Mouse (Mus musculus) heart, postnatal 0 days (tissue): ENCODE results near the gene Tmem234.

Experiments used
- CTCF ChIP-seq: IDR thresholded peaks from 2 replicates; pipeline ENCODE4 v1.5.1; 2016; ENCODE audit warnings: antibody characterized with exemption, control low read depth, low read depth
- EP300 ChIP-seq: IDR thresholded peaks from 2 replicates; pipeline ENCODE4 v1.6.1; 2016; ENCODE audit warnings: antibody characterized with exemption, low read depth

DNA sequence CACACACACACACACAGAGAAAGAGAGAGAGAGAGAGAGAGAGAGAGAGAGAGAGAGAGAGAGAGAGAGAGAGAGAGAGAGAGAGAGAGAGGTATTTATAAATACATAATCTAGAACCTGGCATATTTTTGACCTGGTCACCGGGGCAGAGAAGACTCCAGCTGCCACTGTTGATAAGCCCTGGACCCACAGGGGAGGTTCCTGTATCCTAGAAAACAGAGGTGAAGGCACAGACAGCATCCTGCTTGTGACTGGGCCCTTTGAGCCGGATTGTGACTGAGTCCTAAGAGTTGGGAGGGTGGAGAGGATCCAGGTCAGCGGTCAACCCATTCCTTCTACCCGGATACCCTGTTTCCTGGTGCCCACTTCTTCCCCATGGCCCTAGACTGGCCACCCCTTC, 11.6 kb upstream of the Tmem234 start:
- TF ChIP-seq CTCF (no peak), EP300 (no peak)
